Comparison of ENCODE assay signal across 8 mouse cellular contexts in genomic region chr1:57775496-57775790, GRCm38 (mm10). TPM values are rescaled to one million over a fixed set of nuclear protein-coding genes. Genes with fewer than 3 reads are reported as not detected.
A peak's percentile ranks its signal among the peaks of the same experiment; 100 is the strongest.
DNase-seq lines count a peak whose midpoint lies in the region; ATAC-seq and TF ChIP-seq lines count a peak whose summit lies in the region.

No protein-coding gene starts in this region.

- WGBS in forebrain, embryonic 16.5 days = 0% methylated on average over 14 of the region's 14 CpGs
- 2% methylated on average over 14 of the region's 14 CpGs for WGBS in limb, embryonic 14.5 days
- WGBS in neural tube, embryonic 15.5 days = 0% methylated on average over 14 of the region's 14 CpGs

- ATAC-seq in forebrain, embryonic 16.5 days = no peak
- ATAC-seq in limb, embryonic 14.5 days (ENCODE audit: low FRiP score, low read depth) = peak; percentile 15
- peak; percentile 9 for ATAC-seq in neural tube, embryonic 15.5 days (ENCODE audit: low FRiP score)
- no peak for ATAC-seq in megakaryocyte progenitor cell, adult 5-6 weeks (replicated peaks; ENCODE audit: poor library complexity)

- peak overlapping the region; percentile 53 for H3K4me3 ChIP-seq in bone marrow macrophage, adult 2 months (ENCODE audit: insufficient read depth, low read length)
- peak overlapping the region; percentile 75 for H3K4me3 ChIP-seq in forebrain, embryonic 16.5 days (replicated peaks; ENCODE audit: low read length)
- peak overlapping the region; percentile 88 for H3K4me3 ChIP-seq in limb, embryonic 14.5 days (replicated peaks; ENCODE audit: low read length)
- peak overlapping the region; percentile 89 for H3K4me3 ChIP-seq in neural tube, embryonic 15.5 days (replicated peaks)

- TF ChIP-seq CTCF in bone marrow macrophage, adult 2 months (IDR thresholded peaks at IDR 0.05; ENCODE audit: low read depth, low read length) = no peak

- H3K27me3 ChIP-seq in forebrain, embryonic 16.5 days (replicated peaks; ENCODE audit: control insufficient read depth, insufficient read depth, low read length) = no peaks in the 10 kb centered on the region; the same call in 1 of the 2 replicates
- H3K27me3 ChIP-seq in limb, embryonic 14.5 days (ENCODE audit: control insufficient read depth, insufficient read depth, low read length) = no peaks in the 10 kb centered on the region
- no peaks in the 10 kb centered on the region for H3K27me3 ChIP-seq in neural tube, embryonic 15.5 days (replicated peaks)

- TF ChIP-seq POLR2A in bone marrow macrophage, adult 2 months (IDR thresholded peaks at IDR 0.05; ENCODE audit: borderline replicate concordance, low read depth, low read length) = no peak
- no peak for TF ChIP-seq POLR2A in limb, embryonic 14.5 days (IDR thresholded peaks at IDR 0.05; ENCODE audit: borderline replicate concordance, extremely low read depth, insufficient read depth, insufficient read length)

- no peaks in the 10 kb centered on the region for H3K9me3 ChIP-seq in forebrain, embryonic 16.5 days (ENCODE audit: control insufficient read depth, low read length)
- H3K9me3 ChIP-seq in limb, embryonic 14.5 days (ENCODE audit: control insufficient read depth, low read length) = no peaks in the 10 kb centered on the region
- H3K9me3 ChIP-seq in neural tube, embryonic 15.5 days (replicated peaks) = no peaks in the 10 kb centered on the region

- peak overlapping the region; percentile 90 for H3K4me2 ChIP-seq in forebrain, embryonic 16.5 days (ENCODE audit: low read length)
- peak overlapping the region; percentile 84 for H3K4me2 ChIP-seq in limb, embryonic 14.5 days (replicated peaks; ENCODE audit: low read depth, low read length, severe bottlenecking)
- H3K4me2 ChIP-seq in neural tube, embryonic 15.5 days = peak overlapping the region; percentile 85

- DNase-seq in kidney, adult 9 months = peak; percentile 28
- no peak for DNase-seq in kidney, postnatal 14 days
- DNase-seq in limb, embryonic 14.5 days (ENCODE audit: low spot score) = peak; percentile 21
- no peak for DNase-seq in thymus, postnatal 36 days

- H3K9ac ChIP-seq in forebrain, embryonic 16.5 days (replicated peaks; ENCODE audit: low read depth, low read length) = peak overlapping the region; percentile 83
- H3K9ac ChIP-seq in limb, embryonic 14.5 days (ENCODE audit: low read depth, low read length, severe bottlenecking) = peak overlapping the region; percentile 99
- peak overlapping the region; percentile 97 for H3K9ac ChIP-seq in neural tube, embryonic 15.5 days (replicated peaks)

- H3K27ac ChIP-seq in bone marrow macrophage, adult 2 months (ENCODE audit: insufficient read depth, low read depth, low read length) = no peak overlapping the region
- peak overlapping the region; percentile 85 for H3K27ac ChIP-seq in forebrain, embryonic 16.5 days (ENCODE audit: low read length)
- peak overlapping the region; percentile 99 for H3K27ac ChIP-seq in limb, embryonic 14.5 days (replicated peaks; ENCODE audit: low read depth, low read length)
- peak overlapping the region; percentile 94 for H3K27ac ChIP-seq in neural tube, embryonic 15.5 days (replicated peaks)

- H3K36me3 ChIP-seq in forebrain, embryonic 16.5 days (ENCODE audit: control insufficient read depth, insufficient read depth) = no peaks in the 10 kb centered on the region
- H3K36me3 ChIP-seq in limb, embryonic 14.5 days (ENCODE audit: control insufficient read depth, insufficient read depth, low read length) = no peaks in the 10 kb centered on the region; the same call in 1 of the 2 replicates
- H3K36me3 ChIP-seq in neural tube, embryonic 15.5 days = no peaks in the 10 kb centered on the region

- no peaks in the 10 kb centered on the region for H3K4me1 ChIP-seq in bone marrow macrophage, adult 2 months (ENCODE audit: control insufficient read depth, insufficient read depth, low read length)
- peaks cover 10% of the 10 kb centered on the region for H3K4me1 ChIP-seq in forebrain, embryonic 16.5 days (replicated peaks; ENCODE audit: control insufficient read depth, insufficient read depth, low read length)
- peaks cover 34% of the 10 kb centered on the region for H3K4me1 ChIP-seq in limb, embryonic 14.5 days (ENCODE audit: control insufficient read depth, insufficient read depth, low read length)
- peaks cover 12% of the 10 kb centered on the region for H3K4me1 ChIP-seq in neural tube, embryonic 15.5 days

RNA-seq across cellular contexts. Expression of gene Spats2l, which starts 1.5 kb away (rescaled TPM):
- not detected in 2 replicates for polyA plus RNA-seq in bone marrow macrophage, adult 2 months (2012; ENCODE audit: insufficient read depth, insufficient read length, missing spikeins)
- polyA plus RNA-seq in forebrain, embryonic 16.5 days (2015; fragmentation: Nextera tagmentation; extraction: Ambion mirVana) = 51.5 and 52.3 TPM in 2 replicates
- 59.4 and 81.4 TPM in 2 replicates for polyA plus RNA-seq in limb, embryonic 14.5 days (2012; rRNA removed)
- 202 and 222 TPM in 2 replicates for polyA plus RNA-seq in limb, embryonic 14.5 days (2014; fragmentation: Nextera tagmentation; extraction: Ambion mirVana)
- 78.3 and 78.7 TPM in 2 replicates for polyA plus RNA-seq in neural tube, embryonic 15.5 days (2015; fragmentation: Nextera tagmentation; extraction: Ambion mirVana)
- not detected in 2 replicates for total RNA-seq in megakaryocyte progenitor cell, adult 5-6 weeks (2015)
- not detected in 2 replicates for total RNA-seq in megakaryocyte progenitor cell, adult 5-6 weeks (2017)

Comparison
In these comparisons a context has a peak if more than half of its experiments do, and no peak if none do; other contexts are left out.
1. DNase-seq: peak in kidney, adult 9 months (single experiment) and limb, embryonic 14.5 days (single experiment); none in kidney, postnatal 14 days (single experiment) and thymus, postnatal 36 days (0 of 2).
2. ATAC-seq: peak in limb, embryonic 14.5 days (single experiment) and neural tube, embryonic 15.5 days (single experiment); none in forebrain, embryonic 16.5 days (single experiment) and megakaryocyte progenitor cell, adult 5-6 weeks (single experiment).
3. RNA of gene Spats2l, which starts 1.5 kb away (polyA plus RNA-seq): 59.4 to 222 TPM in limb, embryonic 14.5 days, 78.3 to 78.7 TPM in neural tube, embryonic 15.5 days and 51.5 to 52.3 TPM in forebrain, embryonic 16.5 days; not detected in bone marrow macrophage, adult 2 months; every median in the first group is over 10 times any median in the second.
4. Peak in every context shown above with its lines, with median percentiles within 50 percentile points of each other: H3K4me3 ChIP-seq, H3K4me2 ChIP-seq and H3K9ac ChIP-seq.